Mouse (Mus musculus): ENCODE results near the gene Cacna2d3. TPM values are rescaled to one million over a fixed set of nuclear protein-coding genes. Genes with fewer than 3 reads are reported as not detected.

Gene Cacna2d3
- polyA plus RNA-seq, 1 experiment from 2014 or later, result not detected

- H3K4me3 ChIP-seq (ENCODE audit: low read depth, low read length), result no peak overlapping the region
- WGBS (ENCODE audit: insufficient replicate concordance), result 62% methylated on average over 1 of the region's 1 CpGs
- H3K36me3 ChIP-seq (replicated peaks; ENCODE audit: insufficient read depth, low read length), result no peaks in the 10 kb centered on the region
- no peak overlapping the region for H3K27ac ChIP-seq (ENCODE audit: low read depth)
- no peaks in the 10 kb centered on the region for H3K27me3 ChIP-seq (ENCODE audit: insufficient read depth, low read length)
- ATAC-seq (no peak), DNase-seq (no peak)
- H3K4me1 ChIP-seq (ENCODE audit: insufficient read depth), result no peaks in the 10 kb centered on the region
- no peak for TF ChIP-seq EP300 (IDR thresholded peaks at IDR 0.05; ENCODE audit: low read depth)
- TF ChIP-seq CTCF (IDR thresholded peaks at IDR 0.05; ENCODE audit: low read depth), result no peak
- H3K4me2 ChIP-seq (ENCODE audit: low read depth, low read length), result no peak overlapping the region
- no peaks in the 10 kb centered on the region for H3K9me3 ChIP-seq (ENCODE audit: low read length)
- H3K9ac ChIP-seq (replicated peaks), result no peak overlapping the region
Measured at GRCm38 (mm10) chr14:29491786-29492185, 229.9 kb downstream of the Cacna2d3 start.

- Histone ChIP-seq H3K27me3 (ENCODE audit: insufficient read depth, low read length) (no peaks in the 10 kb centered on the region), H3K4me3 (ENCODE audit: low read depth, low read length) (no peak overlapping the region), H3K4me1 (ENCODE audit: insufficient read depth) (no peaks in the 10 kb centered on the region), H3K9ac (replicated peaks) (no peak overlapping the region), H3K36me3 (replicated peaks; ENCODE audit: insufficient read depth, low read length) (no peaks in the 10 kb centered on the region), H3K4me2 (ENCODE audit: low read depth, low read length) (no peak overlapping the region), H3K27ac (ENCODE audit: low read depth) (no peak overlapping the region), H3K9me3 (ENCODE audit: low read length) (no peaks in the 10 kb centered on the region)
- DNase-seq (no peak), ATAC-seq (no peak)
- WGBS (ENCODE audit: insufficient replicate concordance), result 67% methylated on average over 1 of the region's 1 CpGs
- no peak for TF ChIP-seq CTCF (IDR thresholded peaks at IDR 0.05; ENCODE audit: low read depth)
- TF ChIP-seq EP300 (IDR thresholded peaks at IDR 0.05; ENCODE audit: low read depth), result no peak
Measured at GRCm38 (mm10) chr14:29485416-29485815, 236.2 kb downstream of the Cacna2d3 start.

DNA sequence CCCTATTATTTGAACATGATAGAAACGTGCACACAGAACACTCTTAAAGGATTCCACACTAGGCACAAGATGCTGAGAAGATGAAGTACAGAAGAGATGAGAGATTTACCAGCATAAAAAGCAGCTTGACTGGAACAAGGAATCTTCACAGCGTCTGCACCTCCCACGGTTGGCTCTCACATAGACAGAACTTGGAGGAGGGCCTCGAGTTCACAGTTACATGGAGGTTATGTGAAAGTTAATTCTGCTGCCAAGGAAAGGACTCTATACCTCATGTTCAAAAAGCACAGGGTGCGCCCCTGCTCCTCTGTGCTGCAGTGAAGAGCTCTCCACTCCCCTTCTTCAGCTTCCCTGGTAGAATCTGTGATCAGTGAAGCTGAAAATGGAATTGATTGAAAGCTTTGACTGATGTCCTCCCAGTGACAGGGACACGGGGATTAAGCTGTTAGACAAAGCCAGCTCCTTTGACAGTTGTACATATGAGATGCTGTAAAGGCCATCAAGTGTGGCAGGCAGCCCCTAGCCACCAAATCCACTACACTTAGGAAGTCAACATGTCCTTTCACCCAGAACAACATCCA is 243.2 kb downstream of the Cacna2d3 start:
- H3K4me1 ChIP-seq (ENCODE audit: insufficient read depth), result no peaks in the 10 kb centered on the region
- no peak overlapping the region for H3K4me2 ChIP-seq (ENCODE audit: low read depth, low read length)
- no peaks in the 10 kb centered on the region for H3K9me3 ChIP-seq (ENCODE audit: low read length)
- H3K36me3 ChIP-seq (replicated peaks; ENCODE audit: insufficient read depth, low read length), result no peaks in the 10 kb centered on the region
- no peak overlapping the region for H3K27ac ChIP-seq (ENCODE audit: low read depth)
- no peak overlapping the region for H3K9ac ChIP-seq (replicated peaks)
- no peak for DNase-seq
- ATAC-seq, result no peak
- WGBS (ENCODE audit: insufficient replicate concordance), result 65% methylated on average over 6 of the region's 6 CpGs
- H3K27me3 ChIP-seq (ENCODE audit: insufficient read depth, low read length), result no peaks in the 10 kb centered on the region
- no peak overlapping the region for H3K4me3 ChIP-seq (ENCODE audit: low read depth, low read length)
- TF ChIP-seq EP300 (IDR thresholded peaks at IDR 0.05; ENCODE audit: low read depth) (no peak), CTCF (IDR thresholded peaks at IDR 0.05; ENCODE audit: low read depth) (no peak)

DNA sequence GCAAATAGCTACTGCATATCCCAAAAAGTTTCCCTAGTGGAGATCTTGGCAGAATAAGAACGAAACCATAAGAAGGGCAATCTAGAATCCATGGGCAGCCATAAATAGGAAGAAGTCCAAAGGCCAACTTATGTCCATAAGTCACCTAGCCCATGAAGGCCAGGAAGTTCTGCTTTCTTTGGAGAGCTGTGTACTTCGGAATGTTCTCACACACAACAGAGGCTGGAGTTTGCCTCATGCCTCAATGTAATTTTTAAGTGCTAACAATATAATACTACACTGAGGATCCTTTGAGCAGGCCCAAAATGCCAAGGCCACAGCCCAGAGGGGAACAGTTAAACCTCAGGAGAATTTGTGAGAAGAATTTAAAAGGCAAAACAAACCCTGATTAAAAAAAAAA is 257.4 kb downstream of the Cacna2d3 start:
- TF ChIP-seq EP300 (IDR thresholded peaks at IDR 0.05; ENCODE audit: low read depth) (no peak), CTCF (IDR thresholded peaks at IDR 0.05; ENCODE audit: low read depth) (no peak)
- Histone ChIP-seq H3K4me2 (ENCODE audit: low read depth, low read length) (no peak overlapping the region), H3K4me3 (ENCODE audit: low read depth, low read length) (no peak overlapping the region), H3K4me1 (ENCODE audit: insufficient read depth) (no peaks in the 10 kb centered on the region), H3K9me3 (ENCODE audit: low read length) (no peaks in the 10 kb centered on the region), H3K9ac (replicated peaks) (no peak overlapping the region), H3K27ac (ENCODE audit: low read depth) (no peak overlapping the region), H3K27me3 (ENCODE audit: insufficient read depth, low read length) (no peaks in the 10 kb centered on the region), H3K36me3 (replicated peaks; ENCODE audit: insufficient read depth, low read length) (no peaks in the 10 kb centered on the region)
- ATAC-seq (no peak), DNase-seq (no peak)
- 60% methylated on average over 2 of the region's 2 CpGs for WGBS (ENCODE audit: insufficient replicate concordance)

GRCm38 (mm10) chr14:29449203-29449602 is 272.5 kb downstream of the Cacna2d3 start:
- H3K4me2 ChIP-seq (ENCODE audit: low read depth, low read length), result no peak overlapping the region
- no peaks in the 10 kb centered on the region for H3K36me3 ChIP-seq (replicated peaks; ENCODE audit: insufficient read depth, low read length)
- no peaks in the 10 kb centered on the region for H3K4me1 ChIP-seq (ENCODE audit: insufficient read depth)
- no peak overlapping the region for H3K4me3 ChIP-seq (ENCODE audit: low read depth, low read length)
- WGBS (ENCODE audit: insufficient replicate concordance), result 75% methylated on average over 3 of the region's 3 CpGs
- TF ChIP-seq EP300 (IDR thresholded peaks at IDR 0.05; ENCODE audit: low read depth) (no peak), CTCF (IDR thresholded peaks at IDR 0.05; ENCODE audit: low read depth) (no peak)
- no peaks in the 10 kb centered on the region for H3K9me3 ChIP-seq (ENCODE audit: low read length)
- DNase-seq (no peak), ATAC-seq (no peak)
- no peaks in the 10 kb centered on the region for H3K27me3 ChIP-seq (ENCODE audit: insufficient read depth, low read length)
- no peak overlapping the region for H3K27ac ChIP-seq (ENCODE audit: low read depth)
- no peak overlapping the region for H3K9ac ChIP-seq (replicated peaks)

GRCm38 (mm10) chr14:29443091-29444026 is 278.3 kb downstream of the Cacna2d3 start:
- no peaks in the 10 kb centered on the region for H3K27me3 ChIP-seq (ENCODE audit: insufficient read depth, low read length)
- no peak for TF ChIP-seq EP300 (IDR thresholded peaks at IDR 0.05; ENCODE audit: low read depth)
- TF ChIP-seq CTCF (IDR thresholded peaks at IDR 0.05; ENCODE audit: low read depth), result peak; percentile 67
- no peak overlapping the region for H3K27ac ChIP-seq (ENCODE audit: low read depth)
- H3K36me3 ChIP-seq (replicated peaks; ENCODE audit: insufficient read depth, low read length), result no peaks in the 10 kb centered on the region
- H3K9me3 ChIP-seq (ENCODE audit: low read length), result no peaks in the 10 kb centered on the region
- H3K4me2 ChIP-seq (ENCODE audit: low read depth, low read length), result no peak overlapping the region
- WGBS (ENCODE audit: insufficient replicate concordance), result 31% methylated on average over 15 of the region's 15 CpGs
- no peaks in the 10 kb centered on the region for H3K4me1 ChIP-seq (ENCODE audit: insufficient read depth)
- H3K4me3 ChIP-seq (ENCODE audit: low read depth, low read length), result no peak overlapping the region
- peak; percentile 43 for DNase-seq
- ATAC-seq, result no peak
- H3K9ac ChIP-seq (replicated peaks), result no peak overlapping the region

Data from liver, postnatal 0 days (tissue).